Mouse (Mus musculus) spleen, postnatal 14 days (tissue): ENCODE measurements around the gene 1600014C23Rik.
A peak's percentile ranks its signal among the peaks of the same experiment; 100 is the strongest.

Experiments used
- DNase-seq, 2 experiments: peaks; one replicate each; pipeline ENCODE4 v3.0.0; 2021 to 2022; ENCODE audit warnings: low spot score in 2 of 2

1600014C23Rik gene

GRCm38 (mm10) chr17:45690044-45690443, 43.6 kb downstream of the 1600014C23Rik start:
- DNase-seq = no peak

- no peak for DNase-seq
Measured at GRCm38 (mm10) chr17:45689120-45689519, 44.5 kb downstream of the 1600014C23Rik start.

GRCm38 (mm10) chr17:45686716-45687115, 46.9 kb downstream of the 1600014C23Rik start, which contains the start of gene Tmem63b:
Tmem63b (minus strand) TSS chr17:45686905.
- DNase-seq = no peak

- DNase-seq = peak; percentile 82 to 88
Measured at GRCm38 (mm10) chr17:45686093-45686619, 47.5 kb downstream of the 1600014C23Rik start, which contains the start of gene Mrpl14. Mrpl14 (plus strand) TSS chr17:45686322.

- DNase-seq = peak in 1 of 2 experiments; percentile 25
Measured at GRCm38 (mm10) chr17:45685171-45686092, 48.2 kb downstream of the 1600014C23Rik start.

GRCm38 (mm10) chr17:45684667-45685131, 48.9 kb downstream of the 1600014C23Rik start:
- DNase-seq = no peak
